Mouse (Mus musculus): ENCODE data around the gene Dus3l.

Dus3l gene

DNA sequence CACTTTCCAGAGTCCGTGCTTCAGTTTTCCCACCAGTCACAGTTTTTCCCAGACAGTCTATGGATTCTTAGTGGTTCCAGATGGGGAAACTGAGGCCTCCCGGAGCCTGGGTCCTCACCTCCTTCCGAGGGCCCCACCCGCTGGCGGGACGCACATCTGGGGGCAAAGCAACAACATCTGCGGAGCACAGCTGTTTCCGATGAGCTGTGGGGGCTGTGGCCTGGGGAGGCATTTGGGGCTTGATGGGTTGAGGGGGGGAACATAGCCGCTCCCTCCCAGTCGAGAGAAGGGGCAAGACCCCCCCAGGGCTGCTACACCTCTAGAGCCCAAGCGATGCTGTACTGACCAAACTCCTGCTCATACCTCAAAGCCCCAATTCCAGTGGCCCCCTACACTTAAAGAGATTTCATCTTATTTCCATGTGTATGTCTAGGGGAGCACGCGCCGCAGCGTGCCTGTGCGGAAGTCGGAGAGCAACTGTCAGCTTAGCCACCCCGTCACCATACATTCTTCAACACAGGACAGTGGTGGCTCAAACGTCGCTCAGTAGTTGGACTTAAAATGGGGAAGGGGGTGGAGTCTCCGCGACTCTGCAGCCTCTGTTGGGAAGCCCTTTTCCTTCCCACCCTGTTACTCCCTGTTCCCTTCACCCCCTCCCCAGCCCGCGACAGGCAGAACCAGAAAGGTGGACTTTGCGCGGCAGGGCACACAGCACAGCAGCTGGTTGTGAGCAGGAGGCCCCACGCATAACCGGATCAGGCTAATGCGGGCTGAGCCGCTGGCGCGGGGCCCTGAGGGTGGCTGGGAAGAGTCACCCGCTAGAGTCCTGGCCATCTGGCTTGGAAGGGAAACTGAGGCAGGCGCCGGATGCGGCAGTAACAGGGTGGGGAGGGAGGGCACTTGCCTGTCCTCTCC is 10.0 kb upstream of the Dus3l start:
- in situ Hi-C loops (cut with MboI, MseI) = no loop called here

GRCm38 (mm10) chr17:56756703-56757399 is 7.7 kb upstream of the Dus3l start:
- in situ Hi-C loops (cut with MboI, MseI) = no loop called here

GRCm38 (mm10) chr17:56757416-56758123 is 7.0 kb upstream of the Dus3l start, which contains the start of gene Nrtn:
TSS of gene Nrtn (minus strand) at chr17:56757530.
- in situ Hi-C loops (cut with MboI, MseI) = no loop called here

DNA sequence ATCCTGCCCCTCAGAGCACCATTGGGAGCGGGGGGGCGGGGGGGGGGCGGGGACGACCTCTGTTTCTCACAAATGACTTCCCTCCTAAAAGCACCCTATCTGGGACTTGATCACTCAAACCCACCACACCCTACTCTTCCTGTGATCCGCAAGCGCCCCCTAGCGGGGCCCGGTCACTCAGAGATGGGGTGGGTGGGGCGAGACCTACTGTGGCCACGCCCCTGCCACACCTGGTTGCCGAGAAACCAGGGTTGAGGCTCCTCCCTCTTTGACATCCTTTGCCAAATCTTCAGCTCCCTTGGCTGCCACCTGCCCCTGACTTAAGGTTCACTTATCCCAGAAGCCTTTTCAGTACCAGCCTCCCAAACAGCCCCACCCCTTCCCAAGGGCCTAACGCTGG is 6.4 kb upstream of the Dus3l start:
- in situ Hi-C loops (cut with MboI, MseI) = no loop called here

GRCm38 (mm10) chr17:56759261-56759660 is 5.3 kb upstream of the Dus3l start:
- in situ Hi-C loops (cut with MboI, MseI) = no loop called here

- in situ Hi-C loops (cut with MboI, MseI) = no loop called here
These were observed 3.5 kb upstream of the Dus3l start for GRCm38 (mm10) chr17:56761077-56761476.

- in situ Hi-C loops (cut with MboI, MseI) = no loop called here
These were observed 2.6 kb upstream of the Dus3l start for GRCm38 (mm10) chr17:56761991-56762410.

GRCm38 (mm10) chr17:56762769-56763731 is 1.5 kb upstream of the Dus3l start:
- in situ Hi-C loops (cut with MboI, MseI) = no loop called here

- in situ Hi-C loops (cut with MboI, MseI) = no loop called here
These were observed 761 bp upstream of the Dus3l start for GRCm38 (mm10) chr17:56763741-56764250.

DNA sequence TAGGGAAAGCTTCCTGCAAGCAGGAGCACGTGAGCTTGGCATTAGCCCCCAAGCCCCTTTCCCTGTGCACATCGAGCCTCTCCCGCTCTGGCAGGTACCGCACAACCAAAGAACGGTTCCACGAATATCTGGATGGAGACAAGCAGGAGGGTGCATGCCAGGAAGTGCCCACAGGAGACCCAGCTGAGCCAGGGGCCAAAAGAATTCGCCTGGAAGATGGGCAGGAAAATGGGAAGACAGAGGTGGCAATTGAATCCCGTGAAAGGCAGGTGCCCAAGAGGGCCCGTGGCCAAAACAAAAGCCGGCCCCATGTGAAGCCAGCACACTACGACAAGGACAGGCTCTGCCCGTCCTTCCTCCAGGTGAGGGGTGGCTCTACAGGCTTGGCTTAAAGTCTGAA is 874 bp downstream of the Dus3l start:
- in situ Hi-C loops (cut with MboI, MseI) = no loop called here

GRCm38 (mm10) chr17:56766631-56767405 is 2.3 kb downstream of the Dus3l start:
- in situ Hi-C loops (cut with MboI, MseI) = no loop called here

DNA sequence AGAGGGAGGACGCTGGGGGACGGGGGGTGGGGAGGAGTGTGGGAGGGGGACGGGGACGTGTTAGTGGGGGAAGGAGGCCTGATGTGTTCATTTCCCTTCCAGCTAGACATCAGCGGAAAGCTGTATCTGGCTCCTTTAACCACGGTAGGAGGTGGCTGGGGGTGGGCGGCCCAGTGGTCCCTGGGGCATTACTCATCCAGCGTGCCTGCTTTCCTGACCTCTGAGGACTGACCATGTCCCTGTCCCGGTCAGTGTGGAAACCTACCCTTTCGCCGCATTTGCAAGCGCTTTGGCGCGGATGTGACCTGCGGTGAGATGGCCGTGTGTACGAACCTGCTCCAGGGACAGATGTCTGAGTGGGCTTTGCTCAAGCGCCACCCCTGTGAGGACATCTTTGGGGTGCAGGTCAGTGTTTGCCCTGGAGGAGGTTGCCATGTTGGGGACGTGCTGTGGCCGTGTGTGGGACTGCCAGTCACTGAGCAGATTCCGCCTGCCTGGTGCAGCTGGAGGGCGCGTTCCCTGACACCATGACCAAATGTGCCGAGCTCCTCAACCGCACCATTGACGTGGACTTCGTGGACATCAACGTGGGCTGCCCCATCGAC is 3.1 kb downstream of the Dus3l start:
- in situ Hi-C loops (cut with MboI, MseI) = no loop called here

GRCm38 (mm10) chr17:56768941-56769340 is 4.4 kb downstream of the Dus3l start:
- in situ Hi-C loops (cut with MboI, MseI) = no loop called here

DNA sequence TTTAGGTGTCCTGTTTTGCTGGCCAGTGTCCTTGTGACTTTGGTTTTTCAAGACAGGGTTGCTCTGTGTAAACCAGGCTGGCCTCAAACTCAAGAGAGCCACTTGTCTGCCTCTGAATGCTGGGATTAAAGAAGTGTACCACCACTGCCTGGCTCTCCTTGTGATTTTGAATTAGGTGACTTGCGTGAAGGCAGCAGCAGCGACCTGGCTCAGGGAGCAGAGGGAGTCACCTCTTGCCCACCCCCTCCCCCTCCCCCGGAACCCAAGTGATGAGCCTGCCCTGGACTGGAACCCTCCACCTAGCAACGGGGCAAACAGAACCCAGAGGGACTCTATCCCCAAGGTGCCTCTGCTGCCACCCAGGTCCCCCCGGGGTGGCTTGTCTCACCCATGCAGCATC is 5.4 kb downstream of the Dus3l start, which contains the start of gene Prr22:
Gene Prr22, plus strand, starts transcription at position 301 of the 400 bp plus-strand sequence.
- in situ Hi-C loops (cut with MboI, MseI) = no loop called here

- in situ Hi-C loops (cut with MboI, MseI) = no loop called here
These were observed 13.0 kb downstream of the Dus3l start for GRCm38 (mm10) chr17:56777568-56777967.

DNA sequence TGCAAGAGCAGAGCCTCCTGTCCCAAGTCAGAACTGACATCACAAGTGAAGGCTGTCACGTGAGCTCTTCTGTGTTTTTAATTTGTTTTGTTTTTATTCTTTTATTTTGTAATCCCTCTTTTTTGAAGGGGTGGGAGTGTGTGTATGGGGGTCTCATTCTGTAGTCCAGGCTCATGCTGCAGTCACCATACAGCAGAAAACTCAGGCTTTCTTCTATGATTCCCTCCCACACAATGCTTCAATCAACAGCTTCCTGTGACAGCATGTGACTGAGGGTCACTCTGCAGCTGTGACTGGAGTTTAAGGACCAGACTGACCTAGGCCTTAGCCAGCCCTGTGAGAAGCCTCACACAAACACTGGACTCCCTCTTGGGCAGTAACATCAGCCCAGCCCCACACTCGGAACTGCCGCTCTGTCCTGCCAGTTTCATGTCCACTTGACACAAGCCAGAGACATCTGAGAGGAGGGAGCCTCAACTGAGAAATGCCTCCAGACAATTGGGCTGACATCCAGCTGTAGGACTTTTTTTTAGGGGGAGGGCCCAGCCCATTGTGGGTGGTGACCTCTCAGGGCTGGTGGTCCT is 14.3 kb downstream of the Dus3l start:
- in situ Hi-C loops (cut with MboI, MseI) = no loop called here

- in situ Hi-C loops (cut with MboI, MseI) = no loop called here
These were observed 15.9 kb downstream of the Dus3l start for GRCm38 (mm10) chr17:56780291-56780978.

GRCm38 (mm10) chr17:56788886-56789285 is 24.3 kb downstream of the Dus3l start:
- in situ Hi-C loops (cut with MboI, MseI) = no loop called here
